Mouse (Mus musculus) spleen, adult 18-20 months (tissue): ENCODE measurements at regions not wholly inside any gene's neighbourhood (a gene's known extent, or its start where the extent isn't known, plus 50 kb on each side); places are given as distances from the start of the nearest gene placed in this dataset.

Experiments used
- DNase-seq, 2 experiments: peaks; one replicate each; pipeline ENCODE4 v3.0.0; 2022; ENCODE audit warnings: mixed read lengths in 2 of 2

DNA sequence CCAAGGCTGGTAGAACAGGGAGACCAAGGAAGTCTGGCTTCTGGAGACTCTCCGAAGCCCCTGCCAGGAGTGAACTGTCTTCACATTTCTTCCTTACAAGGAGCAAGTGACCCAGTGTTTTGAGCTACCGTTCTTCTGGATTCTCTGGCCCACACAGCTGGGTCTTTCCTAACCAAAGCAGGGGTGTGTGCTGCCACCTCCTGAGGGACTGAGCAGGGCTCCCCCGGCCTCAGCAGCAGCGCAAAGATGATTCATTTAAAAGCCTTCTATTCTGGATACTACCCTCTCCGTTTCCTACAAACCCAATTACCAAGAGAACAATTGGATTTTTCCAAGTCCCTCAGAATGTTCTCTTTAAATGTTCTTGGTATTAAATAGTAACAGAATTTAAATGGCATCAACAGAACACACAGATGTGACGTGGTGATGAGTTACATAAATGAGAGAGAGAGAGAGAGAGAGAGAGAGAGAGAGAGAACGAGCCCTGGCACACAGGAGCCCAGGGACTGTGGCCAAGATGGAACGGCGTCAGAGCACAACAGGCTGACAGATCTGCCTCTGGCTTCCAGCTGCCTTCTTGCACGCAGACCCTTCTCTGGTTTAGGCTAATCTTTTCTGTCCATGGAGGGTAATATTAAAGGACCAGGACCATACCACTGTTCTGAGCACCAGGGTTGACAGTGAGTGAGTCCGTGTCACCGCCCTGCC is 191.6 kb downstream of the Agtpbp1 start:
- no peak for DNase-seq

DNA sequence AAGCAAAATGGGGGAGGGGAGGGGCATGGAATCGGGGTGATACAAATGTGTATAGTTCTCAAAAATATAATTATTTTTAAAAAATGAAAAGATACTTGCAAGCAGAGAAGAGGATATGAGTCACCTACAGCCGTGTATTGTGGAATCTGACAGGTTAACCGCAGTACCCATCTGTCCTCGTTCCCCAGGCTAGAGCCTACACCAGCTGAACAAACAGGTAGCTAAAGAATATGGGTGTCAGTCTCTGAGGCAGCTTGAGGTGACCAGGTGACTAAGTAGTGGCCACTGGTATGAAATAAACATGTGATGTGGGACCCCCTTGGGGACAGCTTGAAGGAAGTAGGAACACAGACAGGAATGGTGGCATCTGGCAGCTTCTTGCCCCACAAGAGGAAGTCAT is 192.2 kb downstream of the Agtpbp1 start:
- no peak for DNase-seq

DNA sequence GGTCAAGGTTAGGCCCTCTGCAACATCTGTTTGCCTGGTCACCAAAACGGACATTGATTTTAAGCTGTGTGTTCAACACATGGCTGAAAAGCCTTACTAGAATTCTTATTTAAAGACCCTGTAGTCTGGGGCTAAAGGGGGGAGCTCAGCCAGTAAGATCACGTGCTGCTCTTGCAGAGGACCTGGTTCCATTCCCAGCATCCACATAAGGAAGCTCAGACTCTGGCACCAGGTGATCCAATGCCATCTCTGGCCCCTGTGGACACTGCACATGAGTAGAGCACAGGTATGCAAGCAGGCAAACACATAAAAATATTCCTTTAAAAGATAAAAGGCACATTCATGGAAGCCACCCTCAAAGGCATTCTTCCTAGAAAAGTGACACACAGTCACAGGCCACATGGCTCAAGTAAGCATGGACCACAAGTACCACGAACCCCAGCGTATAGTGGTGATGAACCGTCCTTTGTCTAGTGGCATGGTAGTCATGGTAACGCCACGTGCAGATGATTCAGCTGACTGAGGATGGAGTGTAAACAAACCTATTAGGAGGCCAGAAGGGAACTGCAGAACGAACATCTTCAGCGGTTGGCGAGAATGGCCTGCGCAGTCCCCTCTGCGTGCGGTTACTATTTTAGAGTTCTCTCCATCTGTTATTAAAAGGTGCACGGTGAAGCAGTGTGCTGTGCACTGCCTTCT is 197.3 kb downstream of the Agtpbp1 start:
- DNase-seq: no peak

DNA sequence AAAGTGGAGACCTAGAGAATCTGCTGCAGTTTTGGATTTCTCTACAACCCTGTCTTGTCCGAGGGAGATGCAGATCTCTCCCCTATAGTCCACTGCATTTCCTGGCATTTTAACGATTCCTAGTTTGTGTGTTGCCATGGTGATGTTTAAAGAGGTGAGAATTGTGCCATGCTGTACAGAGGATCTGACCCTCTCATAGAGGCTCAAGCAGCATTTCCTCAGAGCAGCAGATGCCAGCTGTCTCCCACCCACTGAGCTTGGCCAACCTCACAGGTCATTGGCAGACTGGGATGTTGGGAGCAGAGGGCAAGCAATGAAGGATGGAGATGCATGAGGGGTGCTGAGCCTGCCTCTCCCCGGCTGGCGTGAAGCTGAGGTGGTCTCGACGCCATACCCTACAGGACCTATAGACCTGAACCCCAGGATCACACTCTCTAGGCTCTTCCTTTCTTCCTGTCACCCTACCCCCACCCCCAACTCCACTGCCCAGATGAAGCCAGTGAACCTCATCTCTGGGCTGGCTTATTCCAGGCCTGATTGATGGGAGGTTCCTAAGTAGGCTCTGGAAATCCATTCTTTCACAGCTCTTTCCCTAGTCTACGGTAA is 198.0 kb downstream of the Agtpbp1 start:
- DNase-seq: no peak

DNA sequence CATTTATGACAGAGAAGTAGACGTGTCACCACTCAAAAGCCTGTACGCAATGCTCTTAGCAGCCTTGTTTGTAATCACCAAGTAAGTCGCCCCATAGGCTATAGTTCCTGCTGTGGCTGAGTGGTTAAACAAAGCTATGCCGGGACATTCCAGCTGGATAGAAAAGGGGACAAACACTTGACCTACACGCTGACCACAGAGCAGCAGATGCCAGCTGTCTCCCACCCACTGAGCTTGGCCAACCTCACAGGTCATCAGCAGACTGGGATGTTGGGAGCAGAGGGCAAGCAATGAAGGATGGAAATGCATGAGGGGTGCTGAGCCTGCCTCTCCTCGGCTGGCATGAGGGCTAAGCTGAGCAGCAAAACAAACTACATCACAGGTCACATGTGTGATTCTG is 199.2 kb downstream of the Agtpbp1 start:
- DNase-seq: no peak

DNA sequence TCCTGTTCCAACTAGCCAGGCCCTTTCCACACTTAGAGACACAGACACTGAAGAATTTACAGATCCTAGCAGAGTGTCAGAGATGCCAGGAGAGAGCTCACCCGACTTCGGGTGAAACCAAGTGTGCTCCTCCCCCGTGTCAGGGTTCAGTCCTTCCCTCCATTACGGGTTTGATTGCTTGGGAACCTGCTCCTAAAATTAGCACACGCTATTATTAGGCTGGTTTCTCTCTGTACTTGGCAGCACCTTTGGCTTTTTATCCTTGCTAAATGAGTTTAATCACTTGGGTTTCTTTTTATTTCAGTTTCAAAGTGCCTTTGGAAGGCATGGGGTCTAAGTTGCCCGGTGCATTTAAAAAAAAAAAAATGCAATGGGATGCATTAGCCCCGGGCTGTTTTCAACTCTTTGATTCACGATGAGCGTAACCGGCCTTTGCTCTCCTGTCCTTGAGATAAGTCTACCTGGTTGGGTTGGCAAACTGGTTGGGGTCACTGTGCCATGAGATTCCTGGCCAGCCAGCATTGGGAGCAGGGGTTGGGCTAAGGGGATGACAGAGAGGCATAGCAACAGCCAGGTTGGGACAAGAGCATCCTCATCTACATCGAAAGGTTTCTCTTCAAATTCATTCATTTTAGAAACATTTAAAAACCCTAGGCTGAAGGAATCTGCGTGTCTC is 214.7 kb downstream of the Agtpbp1 start:
- DNase-seq: no peak

DNA sequence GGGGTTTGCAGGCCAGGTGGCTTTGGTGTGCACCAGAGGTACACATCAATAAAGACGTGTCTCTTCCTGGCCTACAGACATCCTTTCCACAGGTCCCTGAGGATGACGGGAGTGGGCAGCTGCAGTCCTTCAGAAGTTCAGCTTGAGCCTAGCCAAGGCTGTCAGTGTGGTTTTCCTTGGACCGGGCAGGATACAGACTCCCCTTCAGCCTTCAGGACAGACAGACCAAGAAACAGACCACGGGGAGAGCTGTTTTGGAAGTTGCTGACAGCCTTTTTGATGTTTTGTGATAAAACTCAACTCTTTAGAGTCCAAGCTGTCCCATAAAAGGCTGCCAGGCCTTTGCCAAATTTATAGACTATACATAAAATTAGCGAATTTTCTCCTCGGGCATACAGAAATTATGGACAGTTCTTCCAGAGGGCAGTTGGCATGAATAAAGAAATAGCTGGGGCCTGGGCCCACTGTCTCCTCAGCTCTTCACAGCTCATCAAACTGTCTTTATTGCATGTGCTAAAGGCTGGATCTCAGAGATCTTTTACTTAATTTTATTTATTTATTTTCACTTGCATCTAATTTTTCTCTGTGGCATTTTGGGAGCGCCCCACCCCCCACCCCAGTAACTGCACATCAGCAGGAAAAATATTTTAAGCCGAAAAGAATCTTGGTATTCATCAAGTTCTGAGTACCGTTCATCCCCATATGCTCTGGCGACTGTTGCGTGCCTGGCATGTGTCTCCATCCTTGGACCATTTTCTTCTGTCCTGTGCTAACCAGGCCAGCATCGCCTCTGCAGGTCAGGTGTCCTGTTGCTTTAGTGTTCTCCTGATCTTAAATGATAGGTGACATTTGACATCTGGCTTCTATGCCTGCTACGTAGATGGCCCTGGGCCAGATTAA is 216.2 kb downstream of the Agtpbp1 start:
- no peak for DNase-seq

DNA sequence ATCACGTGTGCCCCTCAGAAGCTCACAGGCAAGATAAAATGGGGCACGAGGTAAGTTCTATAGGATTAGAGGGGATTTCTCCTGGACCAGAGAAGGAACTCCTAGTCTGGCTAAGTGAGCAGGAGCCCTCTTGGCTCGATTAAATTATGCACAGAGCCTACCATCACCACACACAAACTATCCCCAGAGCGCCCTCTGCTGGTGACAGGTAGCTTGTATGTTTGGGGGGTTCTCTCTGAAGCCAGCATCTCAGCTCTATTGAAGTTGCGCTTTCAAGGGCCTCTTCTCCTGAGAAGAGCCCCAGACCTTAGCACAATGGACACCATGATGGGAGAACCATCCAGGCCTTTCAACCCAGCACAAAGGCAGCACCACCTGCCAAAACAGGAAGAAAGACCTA is 219.6 kb downstream of the Agtpbp1 start:
- DNase-seq: peak in 1 of 2 experiments; percentile 41

DNA sequence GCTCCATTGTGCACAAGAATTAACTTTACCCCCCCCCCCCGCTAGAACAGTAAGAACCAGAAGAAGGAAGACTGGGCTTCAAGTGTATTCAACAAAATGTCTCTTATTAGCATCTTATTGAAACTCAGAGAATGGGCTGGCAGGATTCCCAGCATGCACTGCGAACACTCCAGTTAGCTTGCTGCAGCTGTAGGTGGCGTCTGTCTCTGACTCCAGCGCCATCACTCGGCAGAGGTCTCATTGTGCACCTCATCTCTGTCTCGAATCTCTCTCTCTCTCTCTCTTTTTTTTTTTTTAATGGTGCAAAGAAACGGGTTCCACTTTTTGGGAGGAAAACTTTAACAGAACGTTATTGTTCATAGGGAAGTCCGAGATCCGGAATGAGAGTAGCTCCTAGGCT is 221.6 kb downstream of the Agtpbp1 start:
- DNase-seq: no peak

DNA sequence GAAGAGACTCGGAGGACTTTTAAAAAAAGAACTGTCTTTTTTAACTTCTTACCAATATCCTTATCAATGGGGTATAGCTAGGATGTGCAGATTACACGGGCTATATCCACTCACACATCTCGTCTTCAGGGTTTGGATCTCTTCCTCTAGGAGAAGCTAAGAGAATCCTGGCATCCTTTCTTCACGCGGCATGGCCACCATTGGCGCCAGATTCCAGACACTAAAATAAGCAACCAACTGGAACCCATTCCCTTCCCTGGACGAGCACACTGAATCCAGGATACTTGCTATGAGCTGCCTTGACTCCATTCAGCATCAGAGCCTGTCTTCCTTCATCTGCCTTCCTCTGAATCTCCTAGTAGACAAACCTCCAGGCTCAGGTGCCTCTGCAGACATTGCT is 223.7 kb downstream of the Agtpbp1 start:
- no peak for DNase-seq

DNA sequence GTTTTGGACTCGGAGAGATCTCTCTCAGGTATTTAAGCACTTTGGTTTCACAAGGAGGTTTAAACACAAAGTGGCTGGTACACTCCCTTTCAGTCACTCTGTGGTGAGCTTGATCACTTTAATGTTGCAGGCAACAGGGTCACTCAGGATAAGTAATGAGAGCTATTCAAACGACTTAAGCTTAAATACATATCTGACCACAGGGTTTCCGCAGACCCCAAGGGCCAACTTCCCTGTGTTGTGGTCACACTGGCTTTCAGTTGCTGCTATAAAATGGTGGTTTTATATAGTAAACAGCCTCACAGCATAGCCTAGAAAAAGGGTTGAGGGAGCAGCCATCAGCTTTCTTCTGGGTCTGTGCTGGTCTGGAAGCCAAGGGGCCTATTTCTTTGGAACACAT is 225.0 kb downstream of the Agtpbp1 start:
- no peak for DNase-seq

DNA sequence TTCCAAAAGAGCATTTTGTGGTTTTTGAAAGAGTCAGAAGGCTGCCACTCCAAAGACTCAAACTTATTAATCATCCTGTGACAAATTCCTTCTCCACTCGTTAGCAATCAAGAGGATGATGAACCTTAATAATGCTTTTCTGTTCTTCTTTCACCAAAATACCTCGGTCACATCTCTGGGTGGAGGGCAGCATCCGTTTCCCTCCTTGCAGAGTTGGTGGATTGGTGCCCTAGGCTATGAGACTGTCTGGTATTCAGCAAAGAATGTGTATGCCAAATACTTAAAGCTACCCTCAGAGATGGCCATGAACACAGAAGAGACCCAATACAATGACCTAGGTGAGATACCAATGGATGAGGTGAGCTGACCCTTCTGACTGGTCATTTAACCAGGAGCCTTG is 226.6 kb downstream of the Agtpbp1 start:
- DNase-seq: no peak

DNA sequence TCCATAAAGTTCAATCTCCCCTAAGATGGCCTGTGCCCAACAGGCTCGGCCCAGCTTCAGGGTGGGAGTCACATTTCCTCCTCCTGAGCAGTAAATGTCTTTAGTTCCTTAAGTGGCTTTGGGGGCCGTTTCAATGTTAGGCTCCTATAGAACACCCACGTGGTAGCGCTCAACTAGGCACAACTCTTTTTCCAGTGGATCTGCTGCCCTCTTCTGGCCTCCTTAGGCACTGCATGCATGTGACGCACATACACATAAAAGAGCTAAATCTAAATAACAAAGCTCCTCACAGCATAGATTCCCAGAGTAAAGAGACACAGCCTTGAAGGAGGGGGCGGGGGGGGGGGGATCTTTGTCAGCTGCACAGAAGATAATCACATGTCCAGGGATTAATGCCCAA is 233.6 kb downstream of the Agtpbp1 start:
- DNase-seq: no peak

DNA sequence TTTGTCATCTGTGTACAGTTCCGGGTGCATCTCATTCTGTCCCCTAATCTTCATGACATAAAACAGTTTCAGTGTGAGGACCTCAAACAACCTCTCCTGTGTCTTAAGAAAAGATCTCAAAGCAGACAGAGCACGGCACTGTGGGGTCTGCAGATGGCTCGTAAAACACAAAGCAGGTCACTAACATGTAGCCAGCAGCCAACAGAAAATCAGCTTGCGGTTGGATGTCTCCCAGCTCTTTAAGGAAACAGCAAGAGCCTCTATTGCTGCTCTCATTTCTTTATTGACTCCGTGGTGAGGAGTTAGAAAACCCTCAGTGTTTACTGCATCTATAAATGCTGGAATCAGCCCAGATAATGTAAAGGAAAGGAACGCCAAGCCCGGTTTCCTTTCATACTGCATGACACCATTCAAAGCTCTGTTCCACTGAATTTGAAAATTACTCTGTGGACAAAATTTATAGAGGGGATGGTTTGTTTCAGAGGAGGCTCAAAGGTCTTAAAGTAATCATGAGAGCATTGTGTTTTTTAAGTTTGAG is 234.3 kb downstream of the Agtpbp1 start:
- DNase-seq: no peak

DNA sequence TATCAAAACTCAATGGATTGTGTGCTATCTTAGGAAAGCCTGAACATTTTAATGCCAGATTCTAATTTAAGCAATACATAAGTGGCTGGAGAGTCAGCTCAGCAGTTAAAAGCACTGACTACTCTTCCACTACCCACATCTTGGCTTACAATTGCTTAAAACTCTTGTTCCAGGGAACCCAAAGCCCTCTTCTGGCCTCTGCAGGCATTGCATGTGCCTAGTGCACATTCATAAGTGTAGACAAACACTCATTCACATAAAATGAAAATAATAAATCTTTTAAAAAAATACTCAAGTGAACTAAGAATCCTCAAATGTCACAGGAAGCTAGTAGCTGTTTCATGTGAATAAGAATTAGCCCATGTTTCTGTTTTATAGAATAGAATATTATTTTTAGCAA is 236.5 kb downstream of the Agtpbp1 start:
- DNase-seq: no peak

DNA sequence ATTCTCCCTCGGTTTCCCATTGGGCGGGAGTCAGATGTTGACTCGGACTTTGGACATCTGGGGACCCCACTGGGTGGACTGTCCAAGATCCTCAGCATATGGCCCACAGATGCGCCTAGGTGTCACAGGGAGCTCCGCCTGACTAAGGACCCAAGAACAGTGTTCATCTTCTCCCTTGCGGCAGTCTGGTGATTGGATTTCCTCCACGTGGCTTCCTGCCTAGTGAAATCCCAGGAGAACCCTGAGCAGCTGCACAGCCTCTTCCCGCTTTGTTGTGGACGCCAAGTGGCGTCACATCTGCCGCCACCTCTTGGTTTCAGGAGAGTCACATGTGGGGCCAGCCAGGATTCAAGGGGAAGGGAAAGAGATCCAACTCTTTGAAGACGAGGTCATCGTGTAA is 243.2 kb downstream of the Agtpbp1 start:
- no peak for DNase-seq

DNA sequence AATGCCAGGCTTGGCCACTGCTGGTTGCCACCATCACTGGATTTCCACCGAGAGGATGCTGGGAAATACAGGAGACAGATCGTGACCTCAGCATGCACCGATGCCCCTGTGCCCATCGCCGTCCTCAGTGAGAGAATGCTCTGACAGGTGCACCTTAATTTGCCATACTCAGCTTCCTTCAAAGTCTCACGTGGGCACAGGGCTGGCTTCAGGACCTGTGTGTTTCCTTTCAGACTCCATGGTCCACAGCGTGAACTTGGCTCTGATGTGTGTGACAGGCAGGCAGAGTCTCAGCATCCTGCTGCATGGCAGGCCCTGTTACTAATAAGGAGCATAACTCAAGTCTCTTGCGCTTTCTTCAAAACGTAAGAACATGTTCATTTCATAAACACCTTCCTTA is 246.6 kb downstream of the Agtpbp1 start:
- DNase-seq: no peak

DNA sequence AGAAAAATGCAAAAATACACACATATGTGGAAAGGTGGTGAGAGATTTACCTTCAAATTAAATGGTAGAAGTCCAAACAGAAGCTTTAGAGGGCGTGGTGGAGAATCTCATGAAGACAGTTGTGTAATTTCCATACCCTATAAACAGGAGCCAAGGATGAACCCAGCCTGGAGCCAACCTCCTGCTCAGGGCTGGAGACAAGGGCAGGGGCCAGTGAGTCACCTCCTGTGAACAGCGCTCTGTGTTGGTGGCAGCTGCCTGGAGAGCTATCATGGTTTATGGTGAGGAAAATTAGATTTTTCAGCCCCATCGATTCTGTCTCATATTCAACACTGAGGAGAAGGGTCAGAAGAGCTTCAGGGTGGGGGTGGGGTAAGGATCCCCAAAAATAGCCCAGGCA is 261.1 kb downstream of the Agtpbp1 start:
- DNase-seq: no peak

DNA sequence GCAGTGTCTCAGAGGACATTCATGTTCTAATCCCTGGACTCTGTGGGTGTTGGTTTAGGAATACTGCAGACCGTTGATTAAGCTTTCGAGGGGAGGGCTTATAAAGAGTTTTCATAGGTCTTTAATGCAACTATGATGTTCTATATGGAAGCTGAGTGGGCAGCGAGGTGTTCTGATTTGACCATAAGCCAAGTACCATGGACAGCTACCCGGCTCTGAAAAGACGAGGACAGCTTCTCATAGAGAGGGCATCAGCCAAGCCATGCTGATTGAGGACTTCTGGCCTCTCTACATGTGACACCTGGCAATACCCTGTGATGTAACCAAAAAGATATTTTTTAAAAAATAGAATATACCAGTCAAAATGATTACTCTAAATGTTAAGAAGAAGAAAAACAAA is 261.6 kb downstream of the Agtpbp1 start:
- no peak for DNase-seq

DNA sequence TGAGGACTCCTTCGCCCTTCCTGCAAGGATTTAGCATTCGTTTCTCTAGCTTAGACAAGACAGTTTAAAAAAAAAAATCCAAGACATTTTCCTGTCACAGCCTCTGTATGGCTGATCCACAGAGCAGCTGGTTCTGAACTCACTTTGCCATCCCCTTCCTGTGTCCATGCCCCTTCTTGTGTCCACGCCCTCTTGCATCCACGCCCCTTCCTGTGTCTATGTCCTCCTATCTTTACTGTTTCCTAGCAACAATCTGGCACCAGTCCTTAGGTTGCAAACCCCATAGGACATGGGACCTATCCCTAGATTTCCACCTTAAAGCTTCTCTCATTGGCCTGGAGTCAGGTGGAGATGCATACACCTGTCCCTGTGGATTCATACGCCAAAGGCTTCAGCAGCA is 264.8 kb downstream of the Agtpbp1 start:
- DNase-seq: no peak

DNA sequence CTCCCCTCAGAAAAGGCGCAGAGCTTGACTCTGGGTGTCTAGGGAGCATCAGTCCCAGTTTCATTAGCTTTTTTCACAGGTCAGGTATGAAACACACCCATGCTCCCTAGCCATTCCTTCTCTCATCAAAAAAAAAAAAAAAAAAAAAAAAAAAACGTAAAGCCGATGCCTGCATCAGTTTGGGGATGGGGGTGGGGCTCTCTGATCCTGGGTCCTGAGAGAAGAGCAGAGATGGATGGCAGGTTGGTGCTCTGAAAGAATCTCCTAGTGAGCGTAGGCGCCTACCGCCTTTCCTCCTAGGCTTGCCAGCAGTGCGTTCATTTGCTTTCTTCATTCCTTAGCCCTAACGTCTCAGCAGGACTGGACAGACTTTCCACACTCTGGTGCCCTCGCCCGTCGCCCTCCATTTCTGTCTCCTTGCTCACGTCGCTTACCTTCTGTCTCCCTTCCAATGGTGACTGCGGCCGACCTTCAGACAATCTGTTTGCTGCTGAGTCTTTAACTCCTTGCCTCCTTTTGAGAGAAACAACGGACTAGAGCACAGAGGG is 267.5 kb downstream of the Agtpbp1 start:
- DNase-seq: no peak

DNA sequence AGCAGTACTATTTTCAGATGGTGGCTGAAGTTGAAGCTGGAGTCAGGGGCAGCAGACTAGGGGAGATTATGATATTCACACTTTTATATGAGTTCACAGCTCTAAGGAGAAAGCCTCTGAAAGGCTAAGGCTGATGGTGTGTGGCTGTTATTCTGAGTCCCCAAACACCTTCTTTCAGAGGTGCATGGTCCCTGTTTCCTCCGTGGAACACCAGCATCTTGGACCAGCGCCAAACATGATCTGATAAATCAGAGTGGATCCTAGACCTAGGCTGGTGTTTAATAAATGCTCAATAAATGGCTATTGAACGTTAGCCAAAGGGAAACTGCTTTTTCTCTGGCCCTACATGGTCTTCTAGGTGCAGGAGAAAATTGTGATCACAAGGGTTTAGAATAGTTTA is 269.2 kb downstream of the Agtpbp1 start:
- DNase-seq: no peak
